Mouse (Mus musculus): Measurements from ENCODE around the gene Plch2.

Gene Plch2

GRCm38 (mm10) chr4:154933306-154933907 lies 123.2 kb downstream of the Plch2 start:
- DNase-seq (ENCODE audit: extremely low read depth, low read depth) = no peak
